Mouse (Mus musculus) heart, postnatal 4 days (tissue): ENCODE results near the gene Tbc1d14. TPM values are rescaled to one million over a fixed set of nuclear protein-coding genes. Genes with fewer than 3 reads are reported as not detected.

ENCODE experiments used
- DNase-seq: peaks from one replicate; pipeline ENCODE4 v3.0.0; 2021
- total RNA-seq, 2 experiments: library from RNA; stranded (reverse); gene quantifications; 2 replicates each; pipeline ENCODE4 v1.2.3; 2021

Tbc1d14 gene
- 10 to 100 TPM; 20.6 to 22.6 TPM for total RNA-seq

GRCm38 (mm10) chr5:36593176-36593575 lies at the start of gene Tbc1d14:
Tbc1d14 (minus strand) TSS chr5:36593276.
- no peak for DNase-seq

GRCm38 (mm10) chr5:36625612-36626011 lies 32.5 kb upstream of the Tbc1d14 start:
- no peak for DNase-seq

GRCm38 (mm10) chr5:36623670-36624069 lies 30.6 kb upstream of the Tbc1d14 start:
- no peak for DNase-seq

- DNase-seq: no peak
Measured at GRCm38 (mm10) chr5:36621058-36621449, 28.0 kb upstream of the Tbc1d14 start.

- peak; percentile 17 for DNase-seq
Measured at GRCm38 (mm10) chr5:36620409-36621057, 27.5 kb upstream of the Tbc1d14 start.

- DNase-seq: no peak
Measured at GRCm38 (mm10) chr5:36618890-36619289, 25.8 kb upstream of the Tbc1d14 start.

GRCm38 (mm10) chr5:36618356-36618755 lies 25.3 kb upstream of the Tbc1d14 start:
- DNase-seq: no peak

GRCm38 (mm10) chr5:36614124-36614523 lies 21.0 kb upstream of the Tbc1d14 start:
- no peak for DNase-seq

- no peak for DNase-seq
Measured at GRCm38 (mm10) chr5:36608939-36609499, 15.9 kb upstream of the Tbc1d14 start.

GRCm38 (mm10) chr5:36603031-36603430 lies 10.0 kb upstream of the Tbc1d14 start:
- DNase-seq: peak; percentile 59

GRCm38 (mm10) chr5:36602028-36602427 lies 9.0 kb upstream of the Tbc1d14 start:
- DNase-seq: no peak

- no peak for DNase-seq
Measured at GRCm38 (mm10) chr5:36601492-36601891, 8.4 kb upstream of the Tbc1d14 start.

GRCm38 (mm10) chr5:36598883-36599282 lies 5.8 kb upstream of the Tbc1d14 start:
- DNase-seq: no peak

GRCm38 (mm10) chr5:36597653-36598052 lies 4.6 kb upstream of the Tbc1d14 start:
- peak; percentile 49 for DNase-seq

GRCm38 (mm10) chr5:36596225-36596624 lies 3.1 kb upstream of the Tbc1d14 start:
- DNase-seq: no peak

- no peak for DNase-seq
Measured at GRCm38 (mm10) chr5:36595115-36595514, 2.0 kb upstream of the Tbc1d14 start.

GRCm38 (mm10) chr5:36594344-36594743 lies 1.3 kb upstream of the Tbc1d14 start:
- DNase-seq: no peak

GRCm38 (mm10) chr5:36590499-36590920 lies 2.6 kb downstream of the Tbc1d14 start:
- DNase-seq: no peak

- no peak for DNase-seq
Measured at GRCm38 (mm10) chr5:36584299-36584698, 8.8 kb downstream of the Tbc1d14 start.

- peak; percentile 100 for DNase-seq
Measured at GRCm38 (mm10) chr5:36581924-36582642, 11.0 kb downstream of the Tbc1d14 start.

- no peak for DNase-seq
Measured at GRCm38 (mm10) chr5:36581259-36581923, 11.7 kb downstream of the Tbc1d14 start.

- no peak for DNase-seq
Measured at GRCm38 (mm10) chr5:36579967-36580366, 13.1 kb downstream of the Tbc1d14 start.

GRCm38 (mm10) chr5:36578982-36579381 lies 14.1 kb downstream of the Tbc1d14 start:
- DNase-seq: no peak
